ENCODE assay signal across 23 mouse cellular contexts in genomic region chr7:3194531-3194930, GRCm38 (mm10). TPM values are rescaled to one million over a fixed set of nuclear protein-coding genes. Genes with fewer than 3 reads are reported as not detected.
DNase-seq lines count a peak whose midpoint lies in the region; TF ChIP-seq lines count a peak whose summit lies in the region.
"Had no signal": no experiment of that assay in that cellular context is flagged by ENCODE, and none has a peak within 500 bp of the region (broad histone marks: within the 10 kb centered on the region; RNA-seq: fewer than 3 reads in every experiment).

No protein-coding gene starts in this region.

- H3K27ac ChIP-seq in ES-Bruce4 (ENCODE audit: insufficient read depth, low read length) (peak overlapping the region; percentile 87), ES-E14 (ENCODE audit: insufficient read depth, low read depth, low read length, poor library complexity, severe bottlenecking) (peak overlapping the region; percentile 91)
- H3K27ac ChIP-seq: embryonic facial prominence, embryonic 10.5 days; embryonic facial prominence, embryonic 12.5 days; forebrain, embryonic 13.5 days; forebrain, embryonic 15.5 days had no signal

- H3K9ac ChIP-seq in ES-Bruce4 (ENCODE audit: low read depth, poor library complexity, severe bottlenecking) = peak overlapping the region; percentile 16; the same call in 1 of the 2 replicates
- peak overlapping the region; percentile 60; the same call in 1 of the 2 replicates for H3K9ac ChIP-seq in ES-E14 (ENCODE audit: insufficient read depth, low read depth, low read length, poor library complexity, severe bottlenecking)
- H3K9ac ChIP-seq: embryonic facial prominence, embryonic 12.5 days; forebrain, embryonic 13.5 days; forebrain, embryonic 15.5 days; forebrain, postnatal 0 days had no signal

- no peak for TF ChIP-seq EP300 in ES-Bruce4 (IDR thresholded peaks at IDR 0.05; ENCODE audit: insufficient read depth, low read depth, low read length)

- in situ Hi-C loops in ES-E14 (cut with MboI; ENCODE audit: low sequenced_read_pairs in 2 of 2, unreplicated experiment in 2 of 2) = no loop called here

- TF ChIP-seq POLR2A in ES-Bruce4 (IDR thresholded peaks at IDR 0.05; ENCODE audit: insufficient read depth, low read length) = no peak

- intact Hi-C loops in gastrocnemius, postnatal 14 days (cut with DNase I; ENCODE audit: low total_unique reads) = no loop called here

- H3K36me3 ChIP-seq in ES-Bruce4 (ENCODE audit: control insufficient read depth, insufficient read depth, low read length, poor library complexity, severe bottlenecking) (no peaks in the 10 kb centered on the region), ES-E14 (ENCODE audit: control insufficient read depth, insufficient read depth, low read length, poor library complexity, severe bottlenecking) (no peaks in the 10 kb centered on the region)
- H3K36me3 ChIP-seq: embryonic facial prominence, embryonic 10.5 days; embryonic facial prominence, embryonic 12.5 days; forebrain, embryonic 15.5 days; G1E had no signal

- DNase-seq in ES-E14 (ENCODE audit: low read depth, low spot score) = no peak
- peak; percentile 56 for DNase-seq in ZHBTc4 (ENCODE audit: low read depth, low spot score)
- no peak for DNase-seq in heart, adult 18-20 months
- DNase-seq in kidney, adult 11 months = no peak
- DNase-seq in gastrocnemius, postnatal 14 days = no peak
- DNase-seq: cerebellum, adult 11-12 months; cerebellum, adult 2 months; forebrain, postnatal 0 days had no signal

- H3K4me3 ChIP-seq in ES-Bruce4 (ENCODE audit: low read depth, low read length) = peak overlapping the region; percentile 4; the same call in 1 of the 2 replicates
- H3K4me3 ChIP-seq in ES-E14 (ENCODE audit: insufficient read depth in 1 of 2, low read depth in 1 of 2, low read length in 2 of 2, poor library complexity in 1 of 2, severe bottlenecking in 1 of 2) = no peak overlapping the region
- H3K4me3 ChIP-seq: embryonic facial prominence, embryonic 10.5 days; embryonic facial prominence, embryonic 12.5 days; forebrain, embryonic 13.5 days; forebrain, embryonic 15.5 days had no signal

- no peaks in the 10 kb centered on the region for H3K9me3 ChIP-seq in ES-Bruce4 (replicated peaks; ENCODE audit: control insufficient read depth, insufficient read depth, low read length, poor library complexity, severe bottlenecking)
- no peaks in the 10 kb centered on the region for H3K9me3 ChIP-seq in ES-E14 (ENCODE audit: control insufficient read depth, insufficient read depth, low read depth, low read length)
- H3K9me3 ChIP-seq: embryonic facial prominence, embryonic 12.5 days had no signal

- peaks cover 6% of the 10 kb centered on the region for H3K4me1 ChIP-seq in ES-Bruce4 (ENCODE audit: control insufficient read depth, insufficient read depth, low read length)
- peaks cover 3 to 17% of the 10 kb centered on the region in 2 experiments; a peak in 3 of 4 replicates for H3K4me1 ChIP-seq in ES-E14 (ENCODE audit: control insufficient read depth in 2 of 2, insufficient read depth in 2 of 2, low read length in 2 of 2, poor library complexity in 1 of 2)
- H3K4me1 ChIP-seq: embryonic facial prominence, embryonic 10.5 days; embryonic facial prominence, embryonic 12.5 days; forebrain, embryonic 13.5 days; forebrain, embryonic 15.5 days had no signal

- no peak for TF ChIP-seq CTCF in ES-Bruce4 (IDR thresholded peaks at IDR 0.05; ENCODE audit: low read depth, low read length)

- no peaks in the 10 kb centered on the region for H3K27me3 ChIP-seq in ES-Bruce4 (ENCODE audit: control insufficient read depth, insufficient read depth, low read length, poor library complexity, severe bottlenecking)
- H3K27me3 ChIP-seq: CH12.LX; embryonic facial prominence, embryonic 12.5 days; forebrain, embryonic 13.5 days; forebrain, embryonic 15.5 days; Patski had no signal

TF ChIP-seq in ES-E14, 5 proteins besides CTCF, POLR2A, EP300 and RAD21:
- TF ChIP-seq HCFC1 (IDR thresholded peaks at IDR 0.05; ENCODE audit: borderline replicate concordance, insufficient read depth, low read length) (no peak), MAFK (IDR thresholded peaks at IDR 0.05; ENCODE audit: insufficient read depth, low read depth, low read length) (no peak), ZNF384 (IDR thresholded peaks at IDR 0.05; ENCODE audit: low read depth, low read length) (no peak), CHD2 (IDR thresholded peaks at IDR 0.05; ENCODE audit: low read depth, low read length) (no peak), ZC3H11A (IDR thresholded peaks at IDR 0.05; ENCODE audit: borderline replicate concordance, low read depth, low read length) (no peak)

RNA-seq across cellular contexts. Expression of gene AU018091, which starts 25.5 kb away (rescaled TPM):
- 64.8 and 68.3 TPM in 2 replicates for polyA plus RNA-seq in ES-Bruce4 (2011; ENCODE audit: insufficient read depth, insufficient read length, low read depth, missing spikeins)
- 198 and 373 TPM in 2 replicates for total RNA-seq in ES-E14 (2012; rRNA removed)
- not detected for total RNA-seq in heart, adult 18-20 months (2021)
- total RNA-seq in gastrocnemius, postnatal 14 days (2021) = not detected
- total RNA-seq: adrenal gland, adult 18-20 months; adrenal gland, adult 8-10 months; adrenal gland, postnatal 14 days; adrenal gland, postnatal 36 days; forebrain, postnatal 0 days had no signal
- polyA plus RNA-seq: activated CD4-positive, CD25-positive, alpha-beta regulatory T cell, adult 4 months; cerebellum, adult 2 months; cortical plate, adult 2 months; forebrain, embryonic 13.5 days; forebrain, embryonic 15.5 days; forebrain, postnatal 0 days; G1E had no signal

RNA-seq across cellular contexts. Expression of gene Nlrp12, which starts 55.0 kb away (rescaled TPM):
- 0.20 TPM in 1 of 2 replicates, not detected in the other for polyA plus RNA-seq in ES-Bruce4 (2011; ENCODE audit: insufficient read depth, insufficient read length, low read depth, missing spikeins)
- total RNA-seq in ES-E14 (2012; rRNA removed) = 3.7 and 8.0 TPM in 2 replicates
- not detected for total RNA-seq in heart, adult 18-20 months (2021)
- total RNA-seq in gastrocnemius, postnatal 14 days (2021) = not detected
- total RNA-seq: CH12.LX; forebrain, postnatal 0 days had no signal
- polyA plus RNA-seq: cerebellum, adult 2 months; forebrain, embryonic 11.5 days; forebrain, embryonic 13.5 days; forebrain, embryonic 15.5 days; G1E; Patski had no signal

Comparison
In these comparisons a context has a peak if more than half of its experiments do, and no peak if none do; other contexts are left out.
1. RNA of gene AU018091, which starts 25.5 kb away (total RNA-seq): 198 to 373 TPM in ES-E14; not detected in heart, adult 18-20 months and not detected in gastrocnemius, postnatal 14 days; every median in the first group is over 100 times any median in the second.